Mouse (Mus musculus) kidney, postnatal 0 days (tissue): ENCODE measurements at regions not wholly inside any gene's neighbourhood (a gene's known extent, or its start where the extent isn't known, plus 50 kb on each side); places are given as distances from the start of the nearest gene placed in this dataset.

Source experiments
- ATAC-seq: fragments of 200-750 bp; cut with Nextera tagmentation; replicated peaks from 2 replicates; pipeline ENCODE4 v1.8.0; 2017; ENCODE audit warnings: low read depth, moderate number of reproducible peaks, moderate TSS enrichment, moderate library complexity; ENCODE audit not compliant: low FRiP score
- DNase-seq: peaks from one replicate; pipeline ENCODE4 v3.0.0-alpha.2; 2016; ENCODE audit warnings: low spot score
- H3K27ac ChIP-seq: fragments of 300-500 bp; sonication (generic); 2 replicates; pipeline ENCODE4 v1.5.1; 2014; ENCODE audit warnings: mild to moderate bottlenecking
- H3K27me3 ChIP-seq: fragments of 300-500 bp; sonication (generic); 2 replicates; pipeline ENCODE4 v1.6.1; 2014; ENCODE audit warnings: low read length, mixed read lengths; ENCODE audit not compliant: insufficient read depth
- H3K36me3 ChIP-seq: fragments of 300-500 bp; sonication (generic); 2 replicates; pipeline ENCODE4 v1.6.1; 2014; ENCODE audit warnings: low read length, mixed read lengths; ENCODE audit not compliant: insufficient read depth
- H3K4me1 ChIP-seq: fragments of 300-500 bp; sonication (generic); replicated peaks from 2 replicates; pipeline ENCODE4 v1.6.1; 2014; ENCODE audit warnings: antibody characterized with exemption, low read length, mixed read lengths; ENCODE audit not compliant: insufficient read depth
- H3K4me2 ChIP-seq: fragments of 300-500 bp; sonication (generic); 2 replicates; pipeline ENCODE4 v1.6.1; 2014; ENCODE audit warnings: mild to moderate bottlenecking, low read length, moderate library complexity, mixed read lengths
- H3K4me3 ChIP-seq: fragments of 300-500 bp; sonication (generic); replicated peaks from 2 replicates; pipeline ENCODE4 v1.5.1; 2014; ENCODE audit warnings: low read depth, low read length
- H3K9ac ChIP-seq: fragments of 300-500 bp; sonication (generic); 2 replicates; pipeline ENCODE4 v1.6.1; 2014; ENCODE audit warnings: low read depth, low read length
- H3K9me3 ChIP-seq: fragments of 300-500 bp; sonication (generic); replicated peaks from 2 replicates; pipeline ENCODE4 v1.6.1; 2016; ENCODE audit warnings: low read length, inconsistent platforms, mixed read lengths
- CTCF ChIP-seq: IDR thresholded peaks from 2 replicates; pipeline ENCODE4 v1.5.1; 2016; ENCODE audit warnings: antibody characterized with exemption, low read depth, mild to moderate bottlenecking, moderate library complexity
- WGBS: fragments of 180-500 bp; shearing (Covaris S2); extraction: QIAGEN DNeasy Blood & Tissue Kit; methylation state at CpG from one replicate; pipeline ENCODE4 v1.1.7; 2014; 5-methylcytosine and 5-hydroxymethylcytosine counted together

GRCm38 (mm10) chr1:151130845-151131626 is 51.3 kb upstream of the Gm47985 start:
- H3K9ac ChIP-seq: no peak overlapping the region
- no peak overlapping the region for H3K4me2 ChIP-seq
- no peak for ATAC-seq
- no peaks in the 10 kb centered on the region for H3K9me3 ChIP-seq
- no peak for TF ChIP-seq CTCF
- no peaks in the 10 kb centered on the region for H3K27me3 ChIP-seq
- no peaks in the 10 kb centered on the region for H3K36me3 ChIP-seq
- no peak for DNase-seq
- H3K4me1 ChIP-seq: no peaks in the 10 kb centered on the region
- WGBS: 76% methylated on average over 5 of the region's 5 CpGs
- no peak overlapping the region for H3K4me3 ChIP-seq
- H3K27ac ChIP-seq: no peak overlapping the region

- no peaks in the 10 kb centered on the region for H3K36me3 ChIP-seq
- DNase-seq (no peak), ATAC-seq (no peak)
- H3K4me2 ChIP-seq: no peak overlapping the region
- H3K4me3 ChIP-seq: no peak overlapping the region
- no peak for TF ChIP-seq CTCF
- H3K4me1 ChIP-seq: no peaks in the 10 kb centered on the region
- no peaks in the 10 kb centered on the region for H3K27me3 ChIP-seq
- H3K27ac ChIP-seq: no peak overlapping the region
- WGBS: 78% methylated on average over 4 of the region's 4 CpGs
- no peak overlapping the region for H3K9ac ChIP-seq
- H3K9me3 ChIP-seq: no peaks in the 10 kb centered on the region
These were observed 50.6 kb upstream of the Gm47985 start for GRCm38 (mm10) chr1:151131627-151132284.
